31 mouse cellular contexts compared by ENCODE assay signal in the genomic region with DNA sequence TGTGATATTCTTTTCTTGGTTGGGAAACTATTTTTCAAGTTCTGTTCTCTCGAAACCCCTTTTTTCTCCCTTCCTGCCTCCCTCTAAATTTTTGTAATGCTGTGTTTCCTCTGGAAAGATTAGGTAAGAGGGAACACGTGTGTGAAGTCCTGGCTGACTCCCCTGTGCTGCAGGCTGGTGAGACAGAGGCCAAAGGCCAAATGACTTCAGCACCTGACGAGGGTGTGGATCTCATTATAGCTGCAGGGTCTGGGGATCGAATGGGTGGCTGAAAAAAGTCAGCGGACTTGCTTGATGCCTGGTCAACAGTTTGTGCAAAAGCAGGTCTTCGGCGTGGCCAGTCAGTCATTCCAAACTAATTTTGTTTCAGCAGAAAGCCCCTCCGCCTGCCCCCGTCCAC.
DNase-seq lines count a peak whose midpoint lies in the region; ATAC-seq and TF ChIP-seq lines count a peak whose summit lies in the region.
"Had no signal": no experiment of that assay in that cellular context is flagged by ENCODE, and none has a peak within 500 bp of the region (broad histone marks: within the 10 kb centered on the region; RNA-seq: fewer than 3 reads in every experiment).

No protein-coding gene starts in this region.

- H3K9ac ChIP-seq in heart, adult 2 months (ENCODE audit: low read depth, low read length): no peak overlapping the region
- no peak overlapping the region for H3K9ac ChIP-seq in limb, embryonic 14.5 days (ENCODE audit: low read depth, low read length, severe bottlenecking)
- H3K9ac ChIP-seq: embryonic facial prominence, embryonic 15.5 days; forebrain, embryonic 13.5 days; hindbrain, embryonic 15.5 days; liver, embryonic 12.5 days; liver, postnatal 0 days; midbrain, embryonic 12.5 days; neural tube, embryonic 13.5 days had no signal

- no peak overlapping the region for H3K4me2 ChIP-seq in limb, embryonic 14.5 days (replicated peaks; ENCODE audit: low read depth, low read length, severe bottlenecking)
- H3K4me2 ChIP-seq: embryonic facial prominence, embryonic 15.5 days; forebrain, embryonic 13.5 days; hindbrain, embryonic 15.5 days; liver, embryonic 12.5 days; midbrain, embryonic 12.5 days; neural tube, embryonic 13.5 days had no signal

- peaks cover 5% of the 10 kb centered on the region; the same call in 1 of the 2 replicates for H3K36me3 ChIP-seq in heart, adult 2 months (ENCODE audit: control insufficient read depth, insufficient read depth, low read length)
- no peaks in the 10 kb centered on the region for H3K36me3 ChIP-seq in embryonic facial prominence, embryonic 10.5 days (replicated peaks)
- no peaks in the 10 kb centered on the region for H3K36me3 ChIP-seq in limb, embryonic 14.5 days (ENCODE audit: control insufficient read depth, insufficient read depth, low read length)
- H3K36me3 ChIP-seq: embryonic facial prominence, embryonic 15.5 days; hindbrain, embryonic 10.5 days; hindbrain, embryonic 15.5 days; liver, embryonic 12.5 days; midbrain, embryonic 12.5 days; neural tube, embryonic 13.5 days had no signal

- no peak overlapping the region for H3K4me3 ChIP-seq in heart, adult 2 months
- no peak overlapping the region for H3K4me3 ChIP-seq in embryonic facial prominence, embryonic 10.5 days
- H3K4me3 ChIP-seq in limb, embryonic 14.5 days (replicated peaks; ENCODE audit: low read length): no peak overlapping the region
- H3K4me3 ChIP-seq: embryonic facial prominence, embryonic 15.5 days; forebrain, embryonic 13.5 days; hindbrain, embryonic 10.5 days; hindbrain, embryonic 15.5 days; liver, embryonic 12.5 days; megakaryocyte, embryonic 14.5 days; midbrain, embryonic 12.5 days; myocyte; neural tube, embryonic 13.5 days had no signal

- no peak for TF ChIP-seq CTCF in heart, adult 2 months (IDR thresholded peaks at IDR 0.05)

- H3K79me2 ChIP-seq in heart, adult 2 months (replicated peaks; ENCODE audit: control insufficient read depth, insufficient read depth, low read length): no peaks in the 10 kb centered on the region

- peak; percentile 59 for DNase-seq in heart, adult 11 months
- DNase-seq in heart, adult 2 months: no peak
- peak; percentile 51 for DNase-seq in embryonic facial prominence, embryonic 10.5 days (ENCODE audit: low spot score)
- DNase-seq in hindlimb bud, embryonic 11.5 days (ENCODE audit: extremely low spot score, low read depth, low spot score): peak; percentile 69
- DNase-seq in limb, embryonic 14.5 days (ENCODE audit: low spot score): no peak
- DNase-seq in liver: no peak
- no peak for DNase-seq in thymus, postnatal 0 days (ENCODE audit: low spot score)
- DNase-seq in spleen, postnatal 4 days (ENCODE audit: low spot score in 2 of 2): no peak
- DNase-seq: adrenal gland, postnatal 36 days; cerebellum, adult 18-20 months; cerebellum, postnatal 10 days; heart, postnatal 14 days; kidney, adult 8-10 months; kidney, postnatal 4 days; liver, postnatal 0 days; lung, postnatal 4 days; retina, postnatal 1 day; right cerebral cortex, postnatal 25 days; thymus, adult 18-20 months; thymus, postnatal 36 days had no signal

- no peak for TF ChIP-seq EP300 in heart, adult 2 months (IDR thresholded peaks at IDR 0.05; ENCODE audit: insufficient read depth, low read depth, low read length)

- H3K27ac ChIP-seq in heart, adult 2 months: no peak overlapping the region
- H3K27ac ChIP-seq in embryonic facial prominence, embryonic 10.5 days (replicated peaks): no peak overlapping the region
- H3K27ac ChIP-seq in limb, embryonic 14.5 days (replicated peaks; ENCODE audit: low read depth, low read length): no peak overlapping the region
- H3K27ac ChIP-seq: embryonic facial prominence, embryonic 15.5 days; forebrain, embryonic 13.5 days; hindbrain, embryonic 10.5 days; hindbrain, embryonic 15.5 days; kidney, postnatal 0 days; liver, embryonic 12.5 days; midbrain, embryonic 12.5 days; neural tube, embryonic 13.5 days had no signal

- 0 out of 2 replicates have a peak, but pooled peaks have one; percentile 28 for ATAC-seq in limb, embryonic 14.5 days (ENCODE audit: low FRiP score, low read depth)
- ATAC-seq: activated CD4-positive, CD25-positive, alpha-beta regulatory T cell, adult 4 months; forebrain, embryonic 13.5 days; liver, embryonic 12.5 days; liver, postnatal 0 days had no signal

- no peaks in the 10 kb centered on the region for H3K27me3 ChIP-seq in heart, adult 2 months (ENCODE audit: control insufficient read depth, insufficient read depth, low read length)
- H3K27me3 ChIP-seq in embryonic facial prominence, embryonic 10.5 days (replicated peaks; ENCODE audit: low read depth, poor library complexity, severe bottlenecking): peaks cover 6% of the 10 kb centered on the region; the same call in 1 of the 2 replicates
- no peaks in the 10 kb centered on the region for H3K27me3 ChIP-seq in limb, embryonic 14.5 days (ENCODE audit: control insufficient read depth, insufficient read depth, low read length)
- H3K27me3 ChIP-seq: embryonic facial prominence, embryonic 15.5 days; forebrain, embryonic 13.5 days; hindbrain, embryonic 15.5 days; liver, embryonic 12.5 days; megakaryocyte, embryonic 14.5 days; midbrain, embryonic 12.5 days; neural tube, embryonic 13.5 days had no signal

- intact Hi-C loops in heart, adult 2 months (cut with DNase I): loop anchor here (5.0 kb wide), 1 partner anchor 291 kb away; no protein-coding TSS in a partner anchor

- WGBS in heart, adult 2 months: 78% methylated on average over 9 of the region's 9 CpGs
- WGBS in embryonic facial prominence, embryonic 10.5 days: 51% methylated on average over 9 of the region's 9 CpGs
- 27% methylated on average over 9 of the region's 9 CpGs for WGBS in limb, embryonic 14.5 days

- H3K4me1 ChIP-seq in heart, adult 2 months (ENCODE audit: control insufficient read depth, insufficient read depth, low read length): peaks cover 12% of the 10 kb centered on the region
- peaks cover 33% of the 10 kb centered on the region for H3K4me1 ChIP-seq in embryonic facial prominence, embryonic 10.5 days
- peaks cover 29% of the 10 kb centered on the region for H3K4me1 ChIP-seq in limb, embryonic 14.5 days (ENCODE audit: control insufficient read depth, insufficient read depth, low read length)
- H3K4me1 ChIP-seq: forebrain, embryonic 13.5 days; hindbrain, embryonic 15.5 days; liver, embryonic 12.5 days; megakaryocyte, embryonic 14.5 days; midbrain, embryonic 12.5 days; neural tube, embryonic 13.5 days had no signal

- TF ChIP-seq POLR2A in heart, adult 2 months (IDR thresholded peaks at IDR 0.05; ENCODE audit: insufficient read depth, low read depth, low read length): no peak
- no peak for TF ChIP-seq POLR2A in limb, embryonic 14.5 days (IDR thresholded peaks at IDR 0.05; ENCODE audit: borderline replicate concordance, extremely low read depth, insufficient read depth, insufficient read length)

- no peaks in the 10 kb centered on the region for H3K9me3 ChIP-seq in embryonic facial prominence, embryonic 10.5 days
- H3K9me3 ChIP-seq in limb, embryonic 14.5 days (ENCODE audit: control insufficient read depth, low read length): no peaks in the 10 kb centered on the region
- H3K9me3 ChIP-seq: embryonic facial prominence, embryonic 15.5 days; forebrain, embryonic 13.5 days; hindbrain, embryonic 10.5 days; hindbrain, embryonic 15.5 days; liver, embryonic 12.5 days; midbrain, embryonic 12.5 days; neural tube, embryonic 13.5 days had no signal

Comparison
In these comparisons a context has a peak if more than half of its experiments do, and no peak if none do; other contexts are left out.
1. DNase-seq: peak in heart, adult 11 months (single experiment), embryonic facial prominence, embryonic 10.5 days (single experiment) and hindlimb bud, embryonic 11.5 days (single experiment); none in heart, adult 2 months (0 of 2), limb, embryonic 14.5 days (single experiment), liver (single experiment), thymus, postnatal 0 days (single experiment) and spleen, postnatal 4 days (0 of 2).